Mouse (Mus musculus) gastrocnemius, postnatal 10 days (tissue): ENCODE data around the gene Maml1. TPM values are rescaled to one million over a fixed set of nuclear protein-coding genes. Genes with fewer than 3 reads are reported as not detected.
A peak's percentile ranks its signal among the peaks of the same experiment; 100 is the strongest.

ENCODE experiments used
- DNase-seq: peaks from one replicate; pipeline ENCODE4 v3.0.0; 2021; ENCODE audit warnings: mixed read lengths
- total RNA-seq, 2 experiments: library from RNA; stranded (reverse); gene quantifications; 2 replicates each; pipeline ENCODE4 v1.2.3; 2021

Gene Maml1
- total RNA-seq, 2 experiments from 2014 or later, result 11.7 to 13.9 TPM

- DNase-seq, result no peak
Observed at GRCm38 (mm10) chr11:50238821-50239791, 53.0 kb downstream of the Maml1 start.

GRCm38 (mm10) chr11:50238324-50238723 lies 53.8 kb downstream of the Maml1 start, which contains the start of gene Ltc4s:
Gene Ltc4s (minus strand): TSS chr11:50238616.
- DNase-seq, result no peak

GRCm38 (mm10) chr11:50236937-50237835 lies 54.9 kb downstream of the Maml1 start:
- DNase-seq, result no peak

DNA sequence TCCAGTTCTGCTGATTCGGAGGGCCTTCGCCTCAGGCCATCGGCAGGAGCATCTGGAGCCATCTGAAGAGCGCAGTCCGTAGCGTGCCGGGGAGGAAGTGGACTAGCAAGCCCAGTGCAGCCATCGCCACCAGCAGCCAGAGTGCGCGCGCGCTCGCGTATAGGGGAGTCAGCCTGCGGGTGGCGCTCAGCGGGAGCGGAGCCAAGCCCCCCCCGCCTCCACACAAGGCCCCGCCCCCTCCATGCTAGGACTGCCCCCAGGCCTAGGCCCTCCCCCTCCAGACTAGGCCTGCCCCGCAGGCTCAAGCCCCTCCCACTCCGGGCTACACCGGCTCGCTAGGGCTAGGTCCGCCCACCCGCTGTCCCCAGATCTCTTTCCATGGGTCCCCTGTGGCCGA lies 55.6 kb downstream of the Maml1 start:
- peak; percentile 93 for DNase-seq

GRCm38 (mm10) chr11:50234606-50235005 lies 57.5 kb downstream of the Maml1 start:
- DNase-seq, result no peak

DNA sequence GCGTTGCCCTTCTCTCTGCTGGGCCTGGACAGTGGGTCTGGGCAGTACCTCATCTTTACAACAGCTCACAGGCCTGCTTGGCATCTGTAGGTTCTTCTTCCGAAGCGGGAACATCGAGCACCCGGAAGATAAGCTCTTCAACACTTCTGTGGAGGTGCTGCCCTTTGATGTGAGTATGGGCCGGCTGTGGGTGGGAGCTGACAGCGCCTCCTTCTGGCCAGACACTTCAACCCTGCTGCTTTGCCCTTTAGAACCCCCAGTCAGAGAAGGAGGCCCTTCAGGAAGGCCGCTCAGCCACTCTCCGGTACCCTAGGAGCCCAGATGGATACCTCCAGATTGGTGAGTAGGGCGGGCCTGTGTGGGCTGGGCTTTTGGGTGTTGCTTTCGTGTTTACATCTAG lies 58.1 kb downstream of the Maml1 start:
- DNase-seq, result no peak

- DNase-seq, result no peak
Observed at GRCm38 (mm10) chr11:50233022-50233421, 59.1 kb downstream of the Maml1 start.

- no peak for DNase-seq
Observed at GRCm38 (mm10) chr11:50231411-50231810, 60.7 kb downstream of the Maml1 start.

DNA sequence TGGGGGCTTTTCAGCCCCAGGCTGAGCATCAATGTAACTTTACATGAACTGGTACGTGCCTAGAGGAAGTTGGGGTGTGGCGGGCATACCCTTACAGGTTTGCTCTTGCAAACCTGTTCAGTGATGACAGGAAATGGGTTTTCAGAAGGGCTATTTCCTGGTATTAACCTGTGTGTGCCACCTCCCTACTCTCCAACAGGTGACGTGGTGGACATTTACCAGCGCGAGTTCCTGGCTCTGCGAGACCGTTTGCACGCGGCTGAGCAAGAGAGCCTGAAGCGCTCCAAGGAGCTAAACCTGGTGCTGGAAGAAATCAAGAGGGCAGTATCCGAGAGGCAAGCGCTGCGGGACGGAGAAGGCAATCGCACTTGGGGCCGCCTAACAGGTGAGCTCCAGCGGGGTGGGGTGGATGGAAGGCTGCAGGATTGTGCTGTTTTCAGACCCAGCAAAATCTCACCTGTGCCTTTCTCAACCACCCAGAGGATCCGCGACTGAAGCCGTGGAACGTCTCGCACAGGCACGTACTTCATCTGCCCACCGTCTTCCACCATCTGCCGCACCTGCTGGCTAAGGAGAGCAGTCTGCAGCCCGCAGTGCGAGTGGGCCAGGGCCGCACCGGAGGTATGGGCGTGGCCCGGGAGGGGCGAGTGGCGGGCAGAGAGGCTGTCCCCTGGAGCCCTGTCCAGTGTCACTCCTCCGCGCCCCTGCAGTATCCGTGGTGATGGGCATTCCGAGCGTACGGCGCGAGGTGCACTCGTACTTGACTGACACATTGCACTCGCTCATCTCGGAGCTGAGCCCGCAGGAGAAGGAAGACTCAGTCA lies 61.4 kb downstream of the Maml1 start:
- DNase-seq, result no peak

DNA sequence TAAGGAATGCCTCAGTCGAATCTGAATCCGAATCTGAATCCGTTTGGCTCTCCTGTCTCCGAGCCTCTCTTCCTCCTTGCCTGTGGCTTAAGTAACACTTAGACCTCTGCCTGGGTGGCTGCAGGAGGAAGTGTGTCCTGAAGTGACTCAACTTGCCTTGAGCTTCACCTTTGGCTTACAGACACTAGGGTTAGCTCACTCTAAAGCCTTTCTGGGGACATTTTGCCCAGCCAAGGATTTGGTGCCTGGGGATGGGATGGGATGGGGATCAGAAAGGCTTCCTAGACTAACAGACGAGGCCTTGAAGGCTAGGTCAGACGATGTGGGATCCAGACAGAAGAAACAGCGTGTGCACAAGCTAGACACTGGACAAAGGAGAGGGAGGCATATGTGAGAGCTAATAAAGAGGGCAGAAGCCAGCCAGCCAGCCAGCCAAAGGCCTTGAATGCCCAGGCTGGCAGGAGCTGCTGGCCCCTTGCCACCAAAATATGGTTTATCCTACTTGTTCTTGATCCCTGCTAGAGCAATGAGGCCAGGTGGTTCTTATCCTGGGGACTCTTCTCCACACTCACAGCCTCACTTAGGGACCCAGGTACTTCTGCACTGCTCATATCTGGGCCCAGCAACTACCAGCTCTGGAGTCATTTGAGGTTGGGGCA lies 62.7 kb downstream of the Maml1 start:
- DNase-seq, result no peak

DNA sequence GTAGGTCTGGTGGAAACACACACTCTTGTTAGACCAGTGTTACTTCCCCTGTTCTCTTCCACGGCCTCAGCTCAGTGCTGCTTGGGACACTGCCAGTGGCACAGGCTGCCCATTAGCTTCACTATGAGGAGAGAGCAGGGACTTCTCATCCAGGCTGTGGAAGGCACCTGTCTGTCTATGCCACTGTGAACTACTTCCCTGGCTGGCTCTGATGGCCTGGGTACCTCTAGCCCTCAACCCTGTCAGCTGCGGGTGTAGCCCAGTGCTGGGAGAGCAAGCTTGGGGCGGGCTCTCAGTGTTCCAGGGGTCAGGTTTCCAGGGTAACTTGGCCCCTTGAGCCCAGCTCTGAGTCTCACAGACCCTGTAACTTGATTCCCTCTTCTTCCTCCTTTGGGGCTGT lies 63.3 kb downstream of the Maml1 start:
- no peak for DNase-seq

- DNase-seq, result no peak
Observed at GRCm38 (mm10) chr11:50227736-50228135, 64.4 kb downstream of the Maml1 start.

DNA sequence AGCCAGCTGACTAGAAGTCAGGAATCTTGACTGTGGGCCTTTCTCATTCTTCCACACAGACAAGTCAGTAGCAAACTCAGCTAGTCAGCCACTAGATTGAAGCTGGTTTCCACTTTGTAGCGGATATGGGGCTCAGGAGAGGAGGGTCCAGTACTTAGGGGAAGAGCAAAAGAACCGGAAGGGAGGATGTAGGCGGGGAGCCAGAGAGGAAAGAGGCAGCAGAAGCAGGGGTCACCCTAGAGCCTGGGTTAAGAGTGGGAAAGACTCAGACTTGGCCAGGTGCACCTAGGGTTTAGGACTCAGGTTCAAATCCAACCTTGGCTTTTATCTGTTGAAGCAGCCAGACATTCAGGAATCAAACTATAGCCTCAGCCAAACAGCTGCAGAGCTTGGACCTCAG lies 64.9 kb downstream of the Maml1 start:
- DNase-seq, result no peak

DNA sequence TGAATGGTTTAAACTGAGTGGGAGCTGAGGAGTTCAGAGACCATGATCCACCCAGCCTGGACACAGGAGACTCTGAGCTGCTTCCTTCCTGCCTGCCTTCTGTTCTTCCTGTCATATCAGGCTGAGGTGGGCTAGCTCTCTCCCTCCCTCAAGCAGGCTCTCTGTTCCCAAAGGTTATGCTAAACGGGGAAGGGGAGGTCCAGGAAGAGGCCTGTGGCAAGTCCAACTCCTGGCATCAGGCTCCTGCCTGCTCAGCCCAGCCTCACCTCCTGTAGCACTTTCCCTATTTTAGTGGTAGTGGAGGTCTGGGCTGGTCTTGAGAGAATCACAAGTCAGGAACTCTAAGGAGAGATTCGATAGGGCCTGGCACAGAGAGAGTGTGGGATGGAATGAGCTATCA lies 65.7 kb downstream of the Maml1 start:
- no peak for DNase-seq

DNA sequence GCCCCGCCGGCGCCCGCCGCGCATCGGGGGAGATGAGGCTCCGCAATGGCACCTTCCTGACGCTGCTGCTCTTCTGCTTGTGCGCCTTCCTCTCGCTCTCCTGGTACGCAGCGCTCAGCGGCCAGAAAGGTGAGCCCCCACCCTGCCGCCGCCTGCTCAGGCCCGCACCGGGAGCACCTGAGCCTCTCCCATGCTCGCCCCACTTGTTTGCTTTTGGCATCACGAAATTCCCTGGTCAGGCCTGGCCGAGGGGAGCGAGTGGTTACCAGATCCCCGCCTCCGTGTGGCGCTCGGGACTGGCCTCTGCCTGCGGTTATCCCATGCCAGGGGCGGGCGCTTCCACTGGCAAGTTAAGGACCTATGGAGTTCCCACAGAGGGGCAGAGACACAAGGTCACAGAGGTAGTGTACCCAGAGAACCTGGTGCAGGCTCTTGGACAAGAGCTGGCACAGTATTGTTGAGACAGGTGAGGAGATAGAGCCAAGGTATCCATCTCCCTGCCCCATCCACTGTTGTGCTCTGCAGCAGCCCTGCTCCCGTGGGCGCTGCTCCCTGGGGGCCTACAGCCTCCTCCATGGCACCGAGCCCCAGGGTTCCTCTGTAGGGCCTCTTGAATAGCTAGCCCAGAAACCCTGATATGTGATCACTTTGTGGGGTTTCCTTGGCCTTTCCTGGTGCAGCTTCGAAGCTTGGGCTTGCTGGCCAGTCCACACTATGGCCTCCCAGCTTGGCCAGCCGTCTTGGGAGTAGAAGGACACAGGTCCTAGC lies 66.3 kb downstream of the Maml1 start:
- DNase-seq, result peak; percentile 50

- peak; percentile 87 for DNase-seq
Observed at GRCm38 (mm10) chr11:50224671-50225530, 67.2 kb downstream of the Maml1 start.

- DNase-seq, result peak; percentile 1
Observed at GRCm38 (mm10) chr11:50223783-50224662, 68.1 kb downstream of the Maml1 start.

DNA sequence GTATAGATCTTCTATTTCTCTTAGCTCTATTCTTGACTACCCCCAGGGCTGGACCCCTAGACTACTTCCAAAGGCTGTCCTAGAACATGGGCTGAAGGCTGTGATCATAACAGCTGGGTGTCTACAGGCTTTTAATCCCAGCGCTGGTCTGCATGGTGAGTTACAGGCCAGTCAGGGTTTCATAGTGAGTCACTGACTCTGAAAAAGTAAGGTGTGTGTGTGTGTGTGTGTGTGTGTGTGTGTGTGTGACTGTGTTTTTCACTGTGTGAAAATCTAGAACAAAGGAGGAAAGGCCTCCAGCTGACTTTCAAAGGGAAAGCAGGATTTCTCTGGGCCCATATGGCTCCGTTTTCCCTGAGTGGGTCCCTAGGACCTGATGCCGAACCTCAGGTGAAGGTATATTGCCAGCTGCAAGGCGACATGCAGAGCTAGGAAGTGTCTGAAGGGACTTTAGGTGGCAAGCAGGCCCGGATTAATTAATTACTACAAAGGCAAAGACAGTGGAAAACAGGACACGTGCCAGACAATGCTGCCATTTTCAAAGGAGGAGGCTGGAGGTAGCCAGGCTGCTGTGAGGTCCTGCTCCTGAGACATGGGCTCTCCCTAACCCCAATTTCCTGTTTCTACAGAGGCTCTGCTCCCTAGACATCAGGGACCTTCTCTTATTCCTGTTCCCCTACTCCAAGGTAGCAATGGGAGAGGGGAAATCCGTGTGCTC lies 69.4 kb downstream of the Maml1 start:
- no peak for DNase-seq
